Mouse (Mus musculus) gastrocnemius, postnatal 14 days (tissue): ENCODE measurements at regions not wholly inside any gene's neighbourhood (a gene's known extent, or its start where the extent isn't known, plus 50 kb on each side); places are given as distances from the start of the nearest gene placed in this dataset.

Source experiments
- DNase-seq: peaks from one replicate; pipeline ENCODE4 v3.0.0; 2021; ENCODE audit warnings: mixed read lengths
- intact Hi-C: fragments of 180-260 bp; cut with DNase I; formaldehyde crosslinking; loops from one replicate; pipeline ENCODE4 v1.15.1; 2025; ENCODE audit warnings: low total_unique reads

DNA sequence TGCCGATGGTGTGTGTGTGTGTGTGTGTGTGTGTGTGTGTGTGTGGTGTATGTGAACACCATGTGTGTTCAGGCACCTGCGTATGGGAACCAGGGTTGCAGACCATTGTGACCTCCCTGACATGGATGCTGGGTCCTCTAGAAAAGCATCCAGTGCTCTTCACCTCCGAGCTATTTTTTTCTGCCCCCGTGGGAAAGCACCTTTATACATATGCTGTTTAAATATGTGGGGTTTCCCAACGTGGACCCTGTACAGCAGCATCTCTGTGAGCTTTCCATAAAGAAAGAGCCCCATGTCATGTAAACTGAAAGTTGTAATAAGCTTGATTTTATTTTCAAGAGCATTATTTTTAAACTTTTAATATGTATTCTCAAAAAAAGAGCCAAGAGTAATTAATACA lies 126.6 kb downstream of the Cyp26a1 start:
- no peak for DNase-seq
- intact Hi-C loops, result no loop called here

DNA sequence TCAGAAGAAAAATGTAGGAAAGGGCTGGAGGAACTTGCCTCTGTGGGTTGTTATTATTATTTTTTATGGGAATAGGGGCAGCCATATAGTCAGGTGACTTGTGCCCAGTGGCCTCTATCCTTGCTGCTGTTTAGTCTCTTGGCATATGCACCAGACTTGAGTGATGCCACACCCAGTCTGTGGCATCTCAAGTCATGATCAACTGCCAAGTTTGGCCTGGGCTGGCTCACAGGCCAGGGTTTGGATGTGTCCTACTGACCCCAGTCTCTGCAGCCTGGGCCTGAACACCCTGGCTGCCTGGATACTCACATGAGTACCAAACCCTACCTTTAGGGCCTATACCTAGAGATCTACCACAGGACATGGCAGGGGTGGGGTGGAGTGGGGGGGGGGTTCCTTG lies 133.8 kb downstream of the Cyp26a1 start:
- intact Hi-C loops, result no loop called here
- DNase-seq, result no peak

GRCm38 (mm10) chr19:37836900-37837299 lies 139.3 kb downstream of the Cyp26a1 start:
- DNase-seq, result no peak
- intact Hi-C loops, result no loop called here
